Mouse (Mus musculus) MEL (cell line): ENCODE results near the gene Iba57. TPM values are rescaled to one million over a fixed set of nuclear protein-coding genes. Genes with fewer than 3 reads are reported as not detected.
A peak's percentile ranks its signal among the peaks of the same experiment; 100 is the strongest.

Experiments used
- DNase-seq: peaks from one replicate; pipeline ENCODE4 v3.0.0; 2011; ENCODE audit warnings: low read depth, low spot score
- H3K27ac ChIP-seq: 2 replicates; pipeline ENCODE4 v1.5.1; 2012; ENCODE audit warnings: low read depth, mild to moderate bottlenecking, control low read depth, low read length, moderate library complexity; ENCODE audit not compliant: control insufficient read depth
- H3K27me3 ChIP-seq, 2 experiments: fragments of 150-350 bp in 1 of 2; sonication (generic) in 1 of 2; 2 replicates each; pipeline ENCODE4 v1.6.1; 2012; ENCODE audit warnings: low read length in 2 of 2, mild to moderate bottlenecking in 2 of 2, improper control_type of control experiment in 1 of 2, moderate library complexity in 1 of 2; ENCODE audit not compliant: insufficient read depth in 2 of 2, control insufficient read depth in 1 of 2
- H3K36me3 ChIP-seq, 2 experiments: 2 replicates each; pipeline ENCODE4 v1.6.1; 2012 to 2014; ENCODE audit warnings: low read length in 2 of 2, improper control_type of control experiment in 1 of 2, inconsistent platforms in 1 of 2, mild to moderate bottlenecking in 1 of 2; ENCODE audit not compliant: insufficient read depth in 2 of 2, control insufficient read depth in 1 of 2
- H3K4me1 ChIP-seq, 2 experiments: fragments of 150-350 bp in 1 of 2; sonication (generic) in 1 of 2; 2 replicates each; pipeline ENCODE4 v1.6.1; 2012; ENCODE audit warnings: low read length in 2 of 2, improper control_type of control experiment in 1 of 2, mild to moderate bottlenecking in 1 of 2; ENCODE audit not compliant: insufficient read depth in 2 of 2, control insufficient read depth in 1 of 2
- H3K4me3 ChIP-seq, 2 experiments: fragments of 150-350 bp in 1 of 2; sonication (generic) in 1 of 2; 2 replicates each; pipeline ENCODE4 v1.5.1; 2012; ENCODE audit warnings: low read depth in 2 of 2, low read length in 2 of 2, mild to moderate bottlenecking in 2 of 2, moderate library complexity in 2 of 2, control low read depth in 1 of 2, improper control_type of control experiment in 1 of 2; ENCODE audit not compliant: control insufficient read depth in 1 of 2, insufficient read depth in 1 of 2
- H3K79me2 ChIP-seq: 2 replicates; pipeline ENCODE4 v1.6.1; 2012; ENCODE audit warnings: mild to moderate bottlenecking, low read length, moderate library complexity; ENCODE audit not compliant: control insufficient read depth, poor library complexity, insufficient read depth
- H3K9ac ChIP-seq: 2 replicates; pipeline ENCODE4 v1.6.1; 2012; ENCODE audit warnings: low read depth, mild to moderate bottlenecking, control low read depth, low read length, moderate library complexity; ENCODE audit not compliant: control insufficient read depth, poor library complexity, severe bottlenecking
- H3K9me3 ChIP-seq: fragments of 150-350 bp; sonication (generic); replicated peaks from 2 replicates; pipeline ENCODE4 v1.6.1; 2012; ENCODE audit warnings: mild to moderate bottlenecking, low read length, improper control_type of control experiment, moderate library complexity; ENCODE audit not compliant: insufficient read depth
- BHLHE40 ChIP-seq: IDR thresholded peaks from 2 replicates; pipeline ENCODE4 v1.6.1; 2012; ENCODE audit warnings: low read depth, mild to moderate bottlenecking, inconsistent platforms, low read length, improper control_type of control experiment, borderline replicate concordance
- CHD1 ChIP-seq: IDR thresholded peaks from 2 replicates; pipeline ENCODE4 v1.6.1; 2012; ENCODE audit warnings: low read depth, mild to moderate bottlenecking, inconsistent platforms, low read length, improper control_type of control experiment
- CHD2 ChIP-seq: IDR thresholded peaks from 2 replicates; pipeline ENCODE4 v1.6.1; 2011; ENCODE audit warnings: low read length, improper control_type of control experiment
- CTCF ChIP-seq, 3 experiments: IDR thresholded peaks in 2 of 3; conservative IDR thresholded peaks in 1 of 3; 2 replicates each; pipeline ENCODE4 v1.5.1; 2011 to 2012; ENCODE audit warnings: low read length in 3 of 3, low read depth in 2 of 3, mild to moderate bottlenecking in 2 of 3, improper control_type of control experiment in 1 of 3, inconsistent platforms in 1 of 3, mixed read lengths in 1 of 3, moderate library complexity in 1 of 3; ENCODE audit not compliant: control insufficient read depth in 1 of 3, insufficient read depth in 1 of 3, poor library complexity in 1 of 3, severe bottlenecking in 1 of 3
- ELF1 ChIP-seq: IDR thresholded peaks from 2 replicates; pipeline ENCODE4 v1.6.1; 2014; ENCODE audit warnings: low read depth, mild to moderate bottlenecking, inconsistent platforms, low read length, improper control_type of control experiment, moderate library complexity
- EP300 ChIP-seq, 2 experiments: IDR thresholded peaks; 2 replicates each; pipeline ENCODE4 v1.6.1; 2011; ENCODE audit warnings: improper control_type of control experiment in 2 of 2, low read length in 2 of 2, low read depth in 1 of 2, mild to moderate bottlenecking in 1 of 2
- HCFC1 ChIP-seq: IDR thresholded peaks from 2 replicates; pipeline ENCODE4 v1.6.1; 2012; ENCODE audit warnings: low read depth, mild to moderate bottlenecking, inconsistent platforms, low read length, improper control_type of control experiment, moderate library complexity
- NELFE ChIP-seq: IDR thresholded peaks from 2 replicates; pipeline ENCODE4 v1.6.1; 2011; ENCODE audit warnings: low read depth, low read length, improper control_type of control experiment
- POLR2AphosphoS2 ChIP-seq: IDR thresholded peaks from 2 replicates; pipeline ENCODE4 v1.6.1; 2011; ENCODE audit warnings: low read length, improper control_type of control experiment
- UBTF ChIP-seq: IDR thresholded peaks from 2 replicates; pipeline ENCODE4 v1.6.1; 2012; ENCODE audit warnings: low read depth, mild to moderate bottlenecking, inconsistent platforms, low read length, improper control_type of control experiment, moderate library complexity, borderline replicate concordance; ENCODE audit not compliant: insufficient read depth
- ZC3H11A ChIP-seq: IDR thresholded peaks from 2 replicates; pipeline ENCODE4 v1.6.1; 2012; ENCODE audit warnings: low read depth, mild to moderate bottlenecking, inconsistent platforms, low read length, improper control_type of control experiment
- ZMIZ1 ChIP-seq: IDR thresholded peaks from 2 replicates; pipeline ENCODE4 v1.6.1; 2012; ENCODE audit warnings: low read depth, mild to moderate bottlenecking, inconsistent platforms, low read length, improper control_type of control experiment, moderate library complexity
- polyA plus RNA-seq, 2 experiments: library from polyadenylated mRNA; stranded (reverse) in 1 of 2; unstranded in 1 of 2; fragments of >175 nt in 1 of 2; fragments of >200 nt in 1 of 2; gene quantifications; 2 replicates each; pipeline versions ENCODE4 v1.2.1 to v1.2.4; 2012; ENCODE audit warnings: low replicate concordance in 2 of 2, low read depth in 1 of 2; ENCODE audit not compliant: insufficient read length in 2 of 2, insufficient read depth in 1 of 2, missing spikeins in 1 of 2
- total RNA-seq: library from RNA; depleted of rRNA; stranded (reverse); fragments of 300-350 nt; gene quantifications from 2 replicates; pipeline ENCODE4 v1.2.3, GENCODE M21; 2012; rRNA removed

The Iba57 gene
- total and polyA plus RNA-seq, 3 experiments = 14.7 to 18.8 TPM; not detected in 1

- DNase-seq = no peak
- Histone ChIP-seq H3K27ac (no peak overlapping the region), H3K4me3 (no peak overlapping the region), H3K4me1 (no peaks in the 10 kb centered on the region), H3K79me2 (no peaks in the 10 kb centered on the region), H3K9me3 (no peaks in the 10 kb centered on the region), H3K36me3 (no peaks in the 10 kb centered on the region), H3K9ac (no peak overlapping the region), H3K27me3 (peaks cover 0 to 3% of the 10 kb centered on the region in 2 experiments; a peak in 1 of 4 replicates)
- TF ChIP-seq CHD2 (no peak), POLR2AphosphoS2 (no peak), EP300 (IDR thresholded peaks at IDR 0.05; ENCODE audit: low read depth in 1 of 2, low read length in 2 of 2) (no peak), BHLHE40 (no peak), ELF1 (no peak), CHD1 (no peak), HCFC1 (no peak), UBTF (no peak), NELFE (no peak), ZC3H11A (no peak)
These were observed 32.8 kb downstream of the Iba57 start for GRCm38 (mm10) chr11:59130782-59131181.

GRCm38 (mm10) chr11:59105945-59106344 is 57.6 kb downstream of the Iba57 start:
- Histone ChIP-seq H3K9ac (no peak overlapping the region), H3K27me3 (peaks cover 2 to 5% of the 10 kb centered on the region in 2 experiments), H3K4me3 (no peak overlapping the region), H3K27ac (no peak overlapping the region), H3K9me3 (no peaks in the 10 kb centered on the region), H3K4me1 (no peaks in the 10 kb centered on the region), H3K36me3 (no peaks in the 10 kb centered on the region), H3K79me2 (no peaks in the 10 kb centered on the region)
- no peak for DNase-seq
- TF ChIP-seq ZMIZ1 (no peak), CTCF (IDR thresholded peaks at IDR 0.05 in 2 of 3, conservative IDR thresholded peaks at IDR 0.05 in 1 of 3; ENCODE audit: control insufficient read depth in 1 of 3, insufficient read depth in 1 of 3, low read depth in 2 of 3, low read length in 3 of 3, poor library complexity in 1 of 3, severe bottlenecking in 1 of 3) (peak in 2 of 3 experiments; percentile 23 to 26; a peak in 1 of 6 replicates)

Other genes with a start within 250 kb of the Iba57 start
- gene Btnl10, start 245.8 kb downstream of the Iba57 start, total RNA-seq = 0.62 and 1.7 TPM in 2 replicates
- under 1 TPM in 1 of 2 experiments, not detected in 1; 0.92 TPM for gene Btnl10, start 245.8 kb downstream of the Iba57 start, polyA plus RNA-seq
- 282 and 337 TPM in 2 replicates for gene Rnf187, start 224.8 kb downstream of the Iba57 start, total RNA-seq
- gene Rnf187, start 224.8 kb downstream of the Iba57 start, polyA plus RNA-seq = 1,000 to 10,000 TPM in 1 of 2 experiments, 100 to 1,000 TPM in 1; 280 to 3,830 TPM
- gene Hist3h2ba, start 214.8 kb downstream of the Iba57 start, total RNA-seq = 48.2 and 147 TPM in 2 replicates
- gene Hist3h2ba, start 214.8 kb downstream of the Iba57 start, polyA plus RNA-seq = under 1 TPM in 1 of 2 experiments, not detected in 1; 0.21 TPM
- 184 and 300 TPM in 2 replicates for gene Hist3h2a, start 209.1 kb downstream of the Iba57 start, total RNA-seq
- under 1 TPM in 1 of 2 experiments, not detected in 1; 0.42 TPM for gene Hist3h2a, start 209.1 kb downstream of the Iba57 start, polyA plus RNA-seq
- gene Trim17, start 209.1 kb downstream of the Iba57 start, total RNA-seq = 0.50 and 0.52 TPM in 2 replicates
- under 1 TPM in 1 of 2 experiments, not detected in 1; 0.82 TPM for gene Trim17, start 209.1 kb downstream of the Iba57 start, polyA plus RNA-seq
- 22.9 and 27.0 TPM in 2 replicates for gene Trim11, start 185.6 kb downstream of the Iba57 start, total RNA-seq
- gene Trim11, start 185.6 kb downstream of the Iba57 start, polyA plus RNA-seq = 10 to 100 TPM in 1 of 2 experiments, not detected in 1; 24.8 TPM
- gene Obscn, start 27.3 kb downstream of the Iba57 start, total RNA-seq = 0.20 and 0.54 TPM in 2 replicates
- gene Obscn, start 27.3 kb downstream of the Iba57 start, polyA plus RNA-seq = under 1 TPM in 1 of 2 experiments, not detected in 1; 0.08 TPM
- gene Gjc2, start 19.5 kb upstream of the Iba57 start, total RNA-seq = 0.08 TPM in 1 of 2 replicates, not detected in the other
- gene Gjc2, start 19.5 kb upstream of the Iba57 start, polyA plus RNA-seq = under 1 TPM in 1 of 2 experiments, not detected in 1; 0.07 TPM
- 249 and 295 TPM in 2 replicates for gene Guk1, start 28.5 kb upstream of the Iba57 start, total RNA-seq
- gene Guk1, start 28.5 kb upstream of the Iba57 start, polyA plus RNA-seq = 100 to 1,000 TPM in 1 of 2 experiments, not detected in 1; 215 TPM
- 75.0 and 75.5 TPM in 2 replicates for gene Mrpl55, start 38.7 kb upstream of the Iba57 start, total RNA-seq
- 10 to 100 TPM in 1 of 2 experiments, not detected in 1; 68.5 TPM for gene Mrpl55, start 38.7 kb upstream of the Iba57 start, polyA plus RNA-seq
- 29.7 and 35.5 TPM in 2 replicates for gene 2310033P09Rik, start 44.6 kb upstream of the Iba57 start, total RNA-seq
- 10 to 100 TPM in 1 of 2 experiments, not detected in 1; 59.8 TPM for gene 2310033P09Rik, start 44.6 kb upstream of the Iba57 start, polyA plus RNA-seq
- 541 and 555 TPM in 2 replicates for gene Arf1, start 64.5 kb upstream of the Iba57 start, total RNA-seq
- 100 to 1,000 TPM in 1 of 2 experiments, not detected in 1; 617 TPM for gene Arf1, start 64.5 kb upstream of the Iba57 start, polyA plus RNA-seq
- not detected in 2 replicates for gene Wnt3a, start 127.0 kb upstream of the Iba57 start, total RNA-seq
- gene Wnt3a, start 127.0 kb upstream of the Iba57 start, polyA plus RNA-seq = not detected
- gene Wnt9a, start 143.2 kb upstream of the Iba57 start, total RNA-seq = not detected in 2 replicates
- not detected for gene Wnt9a, start 143.2 kb upstream of the Iba57 start, polyA plus RNA-seq
- not detected in 2 replicates for gene Prss38, start 211.9 kb upstream of the Iba57 start, total RNA-seq
- not detected for gene Prss38, start 211.9 kb upstream of the Iba57 start, polyA plus RNA-seq